20 mouse cellular contexts compared by ENCODE assay signal in the genomic region with DNA sequence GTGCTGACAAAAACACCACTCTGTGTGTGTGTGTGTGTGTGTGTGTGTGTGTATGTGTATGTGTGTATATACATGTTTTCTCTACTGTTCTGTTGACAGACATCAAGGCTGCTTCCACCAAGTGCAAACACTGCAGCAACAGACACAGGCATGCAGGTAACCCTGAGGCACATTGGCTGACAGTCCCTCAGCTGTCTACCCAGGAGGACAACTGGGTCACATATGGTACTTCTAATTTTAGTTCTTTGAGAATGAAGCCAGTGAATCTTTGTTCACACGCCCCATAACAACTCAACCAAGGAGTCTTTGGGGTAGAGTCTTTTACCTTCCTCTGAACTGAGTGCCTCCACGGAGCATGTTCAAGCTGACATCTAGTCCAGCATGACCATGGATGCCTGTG.
DNase-seq lines count a peak whose midpoint lies in the region; ATAC-seq lines count a peak whose summit lies in the region.
"Had no signal": no experiment of that assay in that cellular context is flagged by ENCODE, and none has a peak within 500 bp of the region (broad histone marks: within the 10 kb centered on the region; RNA-seq: fewer than 3 reads in every experiment).

No protein-coding gene starts in this region.

- no peak overlapping the region for H3K4me2 ChIP-seq in intestine, embryonic 15.5 days (replicated peaks)
- H3K4me2 ChIP-seq: embryonic facial prominence, embryonic 12.5 days; forebrain, embryonic 15.5 days; heart, embryonic 11.5 days; hindbrain, embryonic 14.5 days had no signal

- no peaks in the 10 kb centered on the region for H3K4me1 ChIP-seq in intestine, embryonic 15.5 days (replicated peaks)
- H3K4me1 ChIP-seq: embryonic facial prominence, embryonic 12.5 days; forebrain, embryonic 15.5 days; hindbrain, embryonic 10.5 days had no signal

- no peaks in the 10 kb centered on the region for H3K36me3 ChIP-seq in intestine, embryonic 15.5 days
- H3K36me3 ChIP-seq: embryonic facial prominence, embryonic 12.5 days; forebrain, embryonic 15.5 days; hindbrain, embryonic 10.5 days had no signal

- H3K4me3 ChIP-seq in intestine, embryonic 15.5 days (replicated peaks): no peak overlapping the region
- H3K4me3 ChIP-seq: embryonic facial prominence, embryonic 12.5 days; forebrain, embryonic 15.5 days; heart, adult 2 months; hindbrain, embryonic 10.5 days had no signal

- no peak overlapping the region for H3K9ac ChIP-seq in intestine, embryonic 15.5 days
- H3K9ac ChIP-seq: embryonic facial prominence, embryonic 12.5 days; forebrain, embryonic 15.5 days; hindbrain, embryonic 14.5 days had no signal

- H3K27me3 ChIP-seq in intestine, embryonic 15.5 days (replicated peaks): no peaks in the 10 kb centered on the region
- H3K27me3 ChIP-seq: embryonic facial prominence, embryonic 12.5 days; forebrain, embryonic 15.5 days had no signal

- DNase-seq in cerebellum, adult 11-12 months: peak; percentile 11
- peak; percentile 8 for DNase-seq in cerebellum, adult 8-10 months
- peak; percentile 39 to 48 for DNase-seq in cerebellum, postnatal 14 days
- no peak for DNase-seq in lung, postnatal 14 days
- no peak for DNase-seq in kidney, postnatal 25 days
- DNase-seq: adrenal gland, postnatal 14 days; embryo, embryonic 11 days; gastrocnemius, postnatal 14 days; heart, adult 2 months; kidney, adult 8-10 months had no signal

- 86% methylated on average over 2 of the region's 2 CpGs for whole genome bisulfite sequencing in intestine, embryonic 15.5 days

- 0 out of 2 replicates have a peak, but pooled peaks cover 3% of the 10 kb centered on the region for H3K9me3 ChIP-seq in intestine, embryonic 15.5 days

- no peak overlapping the region for H3K27ac ChIP-seq in intestine, embryonic 15.5 days
- H3K27ac ChIP-seq: embryonic facial prominence, embryonic 12.5 days; forebrain, embryonic 15.5 days; heart, adult 2 months; hindbrain, embryonic 10.5 days; hindbrain, embryonic 14.5 days had no signal

- no peak for ATAC-seq in cerebellum, adult (ENCODE audit: insufficient number of reproducible peaks, low FRiP score, low TSS enrichment)
- no peak for ATAC-seq in intestine, embryonic 15.5 days
- ATAC-seq: activated CD4-positive, CD25-positive, alpha-beta regulatory T cell, adult 4 months; forebrain, embryonic 15.5 days; intestine, embryonic 16.5 days; Patski had no signal

Comparison
In these comparisons a context has a peak if more than half of its experiments do, and no peak if none do; other contexts are left out.
1. DNase-seq: peak in cerebellum, adult 11-12 months (single experiment), cerebellum, adult 8-10 months (single experiment) and cerebellum, postnatal 14 days (2 of 2); none in lung, postnatal 14 days (single experiment) and kidney, postnatal 25 days (0 of 2).